Mouse (Mus musculus) cerebellum, adult 9-11 months (tissue): ENCODE results near the gene Ncbp2.

Source experiments
- DNase-seq: peaks from one replicate; pipeline ENCODE4 v3.0.0; 2022

Ncbp2 gene

DNA sequence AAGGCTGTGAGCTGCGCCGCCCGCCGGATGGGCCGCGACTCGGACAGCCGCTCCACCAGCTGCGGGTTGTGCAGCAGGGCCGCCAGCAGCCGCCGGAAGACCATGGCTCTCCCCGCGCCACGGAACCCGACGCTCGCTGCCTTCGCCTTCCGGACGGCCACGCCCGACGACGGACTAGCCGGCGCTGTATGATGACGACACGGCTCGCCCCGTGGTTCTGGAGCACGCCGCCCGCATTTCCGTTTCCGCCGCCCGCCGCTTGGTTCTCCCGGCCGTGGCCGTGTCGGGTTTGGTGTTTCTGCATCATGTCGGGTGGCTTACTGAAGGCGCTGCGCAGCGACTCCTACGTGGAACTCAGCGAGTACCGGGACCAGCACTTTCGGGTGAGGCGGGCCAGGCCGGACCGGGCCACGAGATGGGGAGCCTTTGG lies at the start of gene Ncbp2, which contains the start of gene 0610012G03Rik:
TSS of gene Ncbp2 (plus strand) at position 169 of the 430 bp plus-strand sequence.
TSS of gene 0610012G03Rik (minus strand) at position 150 of the 430 bp plus-strand sequence.
- DNase-seq: peak; percentile 94

DNA sequence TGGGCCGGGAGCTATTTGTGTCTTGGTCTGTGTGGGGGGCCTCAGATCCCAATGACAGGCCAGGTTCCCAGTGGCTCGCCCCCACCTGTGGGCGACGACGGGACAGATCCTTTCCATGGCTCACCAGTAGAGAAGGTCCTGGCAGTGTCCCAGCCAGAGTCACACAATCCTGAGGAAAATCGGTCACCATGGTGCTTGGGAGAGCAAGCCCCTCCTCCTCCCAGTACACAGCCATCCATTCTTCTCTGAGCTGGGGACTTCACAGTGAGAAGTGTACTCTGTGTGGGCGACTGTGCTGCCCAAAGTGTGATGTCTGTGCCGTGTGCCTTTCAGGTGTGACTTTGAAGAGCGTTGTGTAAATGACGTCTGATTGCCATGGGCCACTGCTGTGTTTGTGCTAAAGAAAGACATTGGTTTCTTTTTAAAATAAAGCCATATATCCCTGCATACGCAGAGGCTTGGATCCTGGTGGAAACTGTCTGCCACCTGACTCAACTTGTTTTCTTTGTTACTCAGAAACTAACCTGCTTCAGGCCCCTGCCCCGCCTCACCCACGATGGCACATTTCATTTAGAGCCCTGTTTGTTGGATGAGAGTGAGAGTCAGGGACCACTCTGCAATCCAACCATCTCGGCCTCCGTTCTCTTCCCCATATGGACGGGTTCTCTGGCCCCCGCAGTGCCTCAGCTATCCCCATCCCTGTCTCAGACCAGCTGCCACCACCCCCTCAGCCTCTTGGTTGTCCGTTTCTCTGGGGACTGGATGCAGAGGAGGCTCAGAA lies 49.6 kb upstream of the Ncbp2 start:
- no peak for DNase-seq

GRCm38 (mm10) chr16:31901886-31902285 lies 46.4 kb upstream of the Ncbp2 start:
- no peak for DNase-seq

- no peak for DNase-seq
Observed at GRCm38 (mm10) chr16:31903239-31903638, 45.1 kb upstream of the Ncbp2 start.

GRCm38 (mm10) chr16:31905331-31905730 lies 43.0 kb upstream of the Ncbp2 start:
- DNase-seq: no peak

GRCm38 (mm10) chr16:31905891-31906825 lies 42.2 kb upstream of the Ncbp2 start:
- DNase-seq: no peak

DNA sequence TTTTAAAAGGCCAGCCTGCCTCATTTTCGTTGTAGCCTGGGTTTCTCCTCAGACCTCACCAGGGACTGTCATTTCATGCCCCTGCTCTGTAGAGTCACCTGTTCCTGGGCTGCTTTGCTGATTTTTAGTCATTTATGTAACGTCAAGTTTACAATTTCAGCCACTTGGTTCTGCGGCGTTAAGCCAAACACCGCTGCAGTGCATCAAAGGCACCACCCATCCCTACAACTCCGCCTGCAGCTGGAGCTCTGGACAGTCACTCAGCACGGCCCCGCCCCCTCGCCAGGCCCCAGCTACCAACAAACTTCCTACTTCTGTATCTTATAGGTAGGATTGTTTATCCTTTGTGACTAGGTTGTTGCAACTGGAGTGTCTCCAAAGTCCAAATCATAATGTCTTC lies 41.4 kb upstream of the Ncbp2 start:
- no peak for DNase-seq

- DNase-seq: no peak
Observed at GRCm38 (mm10) chr16:31908959-31909358, 39.4 kb upstream of the Ncbp2 start.

- DNase-seq: no peak
Observed at GRCm38 (mm10) chr16:31910281-31910847, 37.9 kb upstream of the Ncbp2 start.

- no peak for DNase-seq
Observed at GRCm38 (mm10) chr16:31917776-31918175, 30.5 kb upstream of the Ncbp2 start.

GRCm38 (mm10) chr16:31918248-31918724 lies 30.0 kb upstream of the Ncbp2 start:
- DNase-seq: peak; percentile 85

DNA sequence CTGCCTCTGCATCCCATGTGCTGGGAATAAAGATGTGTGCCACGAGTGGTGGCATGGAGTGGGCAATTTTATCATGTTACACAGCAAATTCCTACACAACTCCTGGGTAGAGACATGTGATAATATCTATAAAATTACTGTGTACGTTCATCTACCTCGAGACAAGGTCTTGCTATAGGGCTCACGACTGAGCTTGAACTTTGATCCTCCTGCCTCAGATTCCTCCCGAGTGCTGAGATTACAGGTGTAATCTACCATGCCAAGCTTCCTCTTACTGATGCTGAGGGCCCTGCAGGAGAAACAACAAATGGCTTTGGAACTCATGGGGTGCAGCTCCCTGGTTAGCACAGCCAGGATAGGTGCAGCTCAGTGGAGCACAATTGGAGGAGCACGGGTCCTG lies 23.9 kb upstream of the Ncbp2 start:
- DNase-seq: no peak

- no peak for DNase-seq
Observed at GRCm38 (mm10) chr16:31926091-31926490, 22.2 kb upstream of the Ncbp2 start.

DNA sequence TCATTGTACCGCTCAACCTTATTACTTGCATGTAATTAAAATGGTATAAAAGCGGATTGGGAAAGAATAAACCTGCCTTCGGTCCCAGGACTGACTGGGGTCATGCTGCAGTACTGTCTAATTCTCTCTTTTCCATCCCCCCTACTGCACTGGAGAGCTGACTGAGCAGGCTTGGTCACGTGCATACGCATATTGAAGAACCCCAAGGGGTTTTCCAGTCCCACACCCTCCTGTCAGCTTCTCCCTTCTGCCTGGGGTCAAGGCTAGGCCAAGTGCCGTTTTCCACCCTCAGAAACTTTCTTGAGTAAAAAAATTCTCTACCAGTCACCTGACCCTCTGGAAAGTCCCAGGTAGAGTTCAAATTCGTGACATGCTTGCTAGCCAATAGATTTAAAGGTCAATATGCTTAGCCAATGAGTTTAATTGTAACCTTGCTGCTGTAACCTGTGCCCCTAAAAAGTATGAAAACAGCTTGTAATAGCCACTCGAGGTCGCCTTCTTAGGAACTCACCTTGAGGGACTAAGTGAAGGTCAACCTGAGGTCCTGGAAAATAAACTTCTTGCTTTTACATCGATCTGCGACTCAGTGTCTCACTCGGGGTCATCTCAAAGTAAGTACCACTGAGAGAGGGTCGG lies 21.6 kb upstream of the Ncbp2 start:
- no peak for DNase-seq

DNA sequence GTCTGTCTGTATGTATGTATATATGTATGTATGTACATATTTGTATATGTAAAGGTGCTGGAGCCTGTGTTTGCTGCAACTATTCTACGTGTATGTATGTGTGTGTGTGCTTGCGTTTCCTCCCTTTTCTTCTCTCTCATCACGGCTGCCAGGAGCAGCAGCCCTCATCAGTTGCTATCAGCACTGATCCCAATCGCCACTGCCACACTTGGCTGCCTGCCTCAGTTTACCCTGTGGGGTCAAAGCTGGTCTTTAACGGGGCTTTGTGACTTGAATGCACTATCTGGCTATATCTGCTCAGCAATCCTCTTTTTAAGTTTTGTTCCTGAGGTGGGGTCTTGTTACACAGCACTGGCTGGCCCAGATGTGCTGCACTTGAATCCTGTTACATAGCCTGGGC lies 20.9 kb upstream of the Ncbp2 start:
- no peak for DNase-seq

DNA sequence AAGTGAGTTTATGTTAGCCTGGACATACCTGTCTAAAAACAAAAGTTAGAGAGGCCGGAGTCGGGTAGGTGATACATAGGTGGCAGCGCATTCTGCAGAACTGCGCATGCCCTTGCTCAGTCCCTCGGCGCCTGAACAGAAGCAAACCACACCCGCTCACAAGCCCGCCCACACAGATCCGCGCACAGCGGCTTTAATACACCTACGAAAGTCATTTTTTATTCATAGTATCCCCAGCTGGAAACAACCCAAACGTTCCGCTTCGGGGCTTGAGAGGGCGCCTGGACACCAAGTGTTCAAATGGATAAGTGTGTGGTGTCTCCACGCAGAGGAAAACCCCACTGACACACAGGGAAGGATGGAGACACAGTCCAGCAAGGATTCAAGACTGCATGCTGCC lies 17.0 kb upstream of the Ncbp2 start:
- DNase-seq: peak; percentile 51

- DNase-seq: peak; percentile 61
Observed at GRCm38 (mm10) chr16:31932255-31932654, 16.1 kb upstream of the Ncbp2 start.

GRCm38 (mm10) chr16:31932840-31933697 lies 15.2 kb upstream of the Ncbp2 start:
- DNase-seq: peak; percentile 98

- DNase-seq: peak; percentile 90
Observed at GRCm38 (mm10) chr16:31933751-31934549, 14.4 kb upstream of the Ncbp2 start, which contains the start of gene Pigz. Gene Pigz (plus strand): TSS chr16:31933851.

- DNase-seq: no peak
Observed at GRCm38 (mm10) chr16:31934550-31935010, 13.7 kb upstream of the Ncbp2 start.
